Mouse (Mus musculus) ZHBTc4 (cell line): ENCODE data around the gene Racgap1.

Experiments
- DNase-seq: peaks from one replicate; pipeline ENCODE4 v3.0.0-alpha.2; 2011; ENCODE audit warnings: low read depth, low spot score

Racgap1 gene

GRCm38 (mm10) chr15:99651163-99651872 is at the start of gene Racgap1:
Gene Racgap1 (minus strand): TSS chr15:99651656.
- DNase-seq = peak; percentile 99

GRCm38 (mm10) chr15:99700219-99701106 is 49.0 kb upstream of the Racgap1 start:
- no peak for DNase-seq

- DNase-seq = no peak
Observed at GRCm38 (mm10) chr15:99699715-99700114, 48.3 kb upstream of the Racgap1 start.

- no peak for DNase-seq
Observed at GRCm38 (mm10) chr15:99698533-99699085, 47.2 kb upstream of the Racgap1 start.

- no peak for DNase-seq
Observed at GRCm38 (mm10) chr15:99697309-99697708, 45.9 kb upstream of the Racgap1 start.

- no peak for DNase-seq
Observed at GRCm38 (mm10) chr15:99691976-99692375, 40.5 kb upstream of the Racgap1 start.

GRCm38 (mm10) chr15:99690924-99691323 is 39.5 kb upstream of the Racgap1 start:
- no peak for DNase-seq

- DNase-seq = peak; percentile 80
Observed at GRCm38 (mm10) chr15:99688712-99689111, 37.3 kb upstream of the Racgap1 start.

- peak; percentile 75 for DNase-seq
Observed at GRCm38 (mm10) chr15:99684156-99684555, 32.7 kb upstream of the Racgap1 start.

- DNase-seq = peak; percentile 88
Observed at GRCm38 (mm10) chr15:99682880-99683279, 31.4 kb upstream of the Racgap1 start.

GRCm38 (mm10) chr15:99679008-99679407 is 27.6 kb upstream of the Racgap1 start:
- DNase-seq = peak; percentile 86

- peak; percentile 98 for DNase-seq
Observed at GRCm38 (mm10) chr15:99678063-99678800, 26.8 kb upstream of the Racgap1 start.

- DNase-seq = peak; percentile 40
Observed at GRCm38 (mm10) chr15:99677089-99677488, 25.6 kb upstream of the Racgap1 start.

GRCm38 (mm10) chr15:99674866-99675265 is 23.4 kb upstream of the Racgap1 start:
- DNase-seq = no peak

- DNase-seq = no peak
Observed at GRCm38 (mm10) chr15:99671783-99672182, 20.3 kb upstream of the Racgap1 start.

GRCm38 (mm10) chr15:99670964-99671670 is 19.7 kb upstream of the Racgap1 start:
- no peak for DNase-seq

- peak; percentile 68 for DNase-seq
Observed at GRCm38 (mm10) chr15:99670154-99670821, 18.8 kb upstream of the Racgap1 start, which contains the start of gene Asic1. Gene Asic1 (plus strand): TSS chr15:99670368.

- DNase-seq = no peak
Observed at GRCm38 (mm10) chr15:99669392-99669791, 17.9 kb upstream of the Racgap1 start.

- peak; percentile 88 for DNase-seq
Observed at GRCm38 (mm10) chr15:99668881-99669280, 17.4 kb upstream of the Racgap1 start.

GRCm38 (mm10) chr15:99667544-99667943 is 16.1 kb upstream of the Racgap1 start:
- DNase-seq = no peak
